8 mouse cellular contexts compared by ENCODE assay signal in the genomic region with DNA sequence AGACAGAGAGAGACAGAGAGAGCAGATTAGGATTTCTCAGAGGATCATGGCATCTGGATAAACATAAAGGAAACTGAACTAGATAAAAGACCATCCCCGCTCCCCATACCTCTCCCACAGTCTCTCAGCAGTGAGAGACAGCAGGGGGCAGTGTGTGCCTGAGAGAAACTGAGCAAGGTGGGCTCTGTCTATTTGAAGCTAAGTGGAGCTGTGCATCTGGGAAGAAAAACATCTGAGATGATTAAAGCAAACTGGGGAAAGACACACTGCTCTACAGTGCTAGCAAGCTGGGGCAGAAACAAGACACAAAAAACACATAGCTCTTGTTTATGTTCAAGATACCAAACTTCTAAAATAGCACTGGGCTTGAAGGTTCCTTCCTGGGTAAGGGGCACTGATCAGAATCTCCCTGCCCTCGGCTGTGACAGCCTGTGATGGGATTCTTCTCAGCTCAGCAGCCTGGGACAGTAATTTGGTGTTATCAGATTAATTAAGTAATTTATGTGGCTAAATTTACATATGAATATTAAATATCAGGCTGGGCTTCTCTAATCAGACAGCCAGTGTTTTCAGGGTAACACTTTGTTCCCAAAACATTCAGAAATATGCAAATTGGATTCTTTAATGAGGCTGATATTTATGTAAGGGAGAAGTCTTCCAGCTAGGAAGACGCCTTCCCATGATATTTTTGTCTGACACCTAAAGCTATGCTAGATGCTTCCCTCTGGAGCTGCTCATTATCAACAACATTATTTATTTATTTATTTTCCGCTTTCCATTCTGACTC.
DNase-seq lines count a peak whose midpoint lies in the region; ATAC-seq and TF ChIP-seq lines count a peak whose summit lies in the region.

No protein-coding gene starts in this region.

- H3K27me3 ChIP-seq in kidney, embryonic 14.5 days (ENCODE audit: control insufficient read depth, insufficient read depth, low read length): no peaks in the 10 kb centered on the region
- H3K27me3 ChIP-seq in Patski: no peaks in the 10 kb centered on the region
- H3K27me3 ChIP-seq in forebrain, postnatal 0 days (ENCODE audit: insufficient read depth, low read length): no peaks in the 10 kb centered on the region
- no peaks in the 10 kb centered on the region for H3K27me3 ChIP-seq in midbrain, postnatal 0 days (ENCODE audit: insufficient read depth, low read length)

- H3K4me1 ChIP-seq in kidney, embryonic 14.5 days (ENCODE audit: control insufficient read depth, insufficient read depth, low read length): no peaks in the 10 kb centered on the region
- peaks cover 2% of the 10 kb centered on the region; the same call in 1 of the 2 replicates for H3K4me1 ChIP-seq in forebrain, postnatal 0 days (ENCODE audit: insufficient read depth)
- no peaks in the 10 kb centered on the region for H3K4me1 ChIP-seq in midbrain, postnatal 0 days (ENCODE audit: insufficient read depth, low read length)

- H3K4me2 ChIP-seq in kidney, embryonic 14.5 days (replicated peaks; ENCODE audit: low read depth, low read length): no peak overlapping the region
- H3K4me2 ChIP-seq in forebrain, postnatal 0 days (ENCODE audit: low read depth): no peak overlapping the region
- H3K4me2 ChIP-seq in midbrain, postnatal 0 days (ENCODE audit: low read depth, low read length, poor library complexity, severe bottlenecking): no peak overlapping the region

- CTCF ChIA-PET in Patski (lab: Charles Lee): interaction anchor here (0.9 to 1.4 kb wide), 3 partner anchors 9 to 257 kb away, joined by 3 to 4 read pairs (median 3); no protein-coding TSS in a partner anchor

- in situ Hi-C loops in Patski (cut with MboI; ENCODE audit: low pct_unique_long_range_greater_than_20kb): loop anchor here (25.0 kb wide), 1 partner anchor 476 kb away; no protein-coding TSS in a partner anchor

- TF ChIP-seq CTCF in Patski (IDR thresholded peaks at IDR 0.05): peak; percentile 48
- peak; percentile 66 for TF ChIP-seq CTCF in forebrain, postnatal 0 days (IDR thresholded peaks at IDR 0.05; ENCODE audit: low read depth)
- TF ChIP-seq CTCF in midbrain, postnatal 0 days (IDR thresholded peaks at IDR 0.05): peak; percentile 76

- no peaks in the 10 kb centered on the region for H3K9me3 ChIP-seq in kidney, embryonic 14.5 days (ENCODE audit: control insufficient read depth, low read length)
- H3K9me3 ChIP-seq in forebrain, postnatal 0 days (ENCODE audit: low read length): no peaks in the 10 kb centered on the region
- no peaks in the 10 kb centered on the region for H3K9me3 ChIP-seq in midbrain, postnatal 0 days (ENCODE audit: low read length)

- no peak overlapping the region for H3K4me3 ChIP-seq in kidney, embryonic 14.5 days (ENCODE audit: low read length)
- H3K4me3 ChIP-seq in forebrain, postnatal 0 days (ENCODE audit: low read depth, low read length): no peak overlapping the region
- no peak overlapping the region for H3K4me3 ChIP-seq in midbrain, postnatal 0 days (ENCODE audit: low read depth, low read length)

- 0 out of 2 replicates have a peak, but pooled peaks have one; percentile 9 for ATAC-seq in kidney, embryonic 14.5 days (ENCODE audit: low FRiP score, low TSS enrichment)
- no peak for ATAC-seq in Patski
- peak; percentile 50 for ATAC-seq in forebrain, postnatal 0 days
- ATAC-seq in midbrain, postnatal 0 days (ENCODE audit: low FRiP score): 0 out of 2 replicates have a peak, but pooled peaks have one; percentile 31

- no peak for DNase-seq in kidney, adult 8-10 months
- DNase-seq in Patski (ENCODE audit: low read depth, low spot score): no peak
- peak; percentile 46 for DNase-seq in forebrain, postnatal 0 days
- DNase-seq in midbrain, postnatal 0 days (ENCODE audit: low spot score): peak; percentile 56
- no peak for DNase-seq in testis, postnatal 14 days (ENCODE audit: low spot score)
- DNase-seq in urinary bladder, postnatal 10 days (ENCODE audit: low spot score): no peak
- DNase-seq in adrenal gland, postnatal 4 days (ENCODE audit: low spot score in 2 of 2): no peak

- POLR2A ChIA-PET in Patski (lab: Charles Lee): interaction anchor here (0.6 kb wide), 1 partner anchor 370 kb away, joined by 3 read pairs; no protein-coding TSS in a partner anchor

- H3K36me3 ChIP-seq in kidney, embryonic 14.5 days (ENCODE audit: control insufficient read depth, insufficient read depth, low read length): no peaks in the 10 kb centered on the region
- H3K36me3 ChIP-seq in forebrain, postnatal 0 days (ENCODE audit: insufficient read depth): no peaks in the 10 kb centered on the region
- H3K36me3 ChIP-seq in midbrain, postnatal 0 days (ENCODE audit: insufficient read depth, low read length): 0 out of 2 replicates have a peak, but pooled peaks cover 2% of the 10 kb centered on the region

- H3K9ac ChIP-seq in kidney, embryonic 14.5 days (ENCODE audit: low read depth, low read length): no peak overlapping the region
- H3K9ac ChIP-seq in forebrain, postnatal 0 days: no peak overlapping the region
- H3K9ac ChIP-seq in midbrain, postnatal 0 days (replicated peaks; ENCODE audit: low read length, poor library complexity, severe bottlenecking): no peak overlapping the region

- H3K27ac ChIP-seq in kidney, embryonic 14.5 days (ENCODE audit: low read depth, low read length): no peak overlapping the region
- no peak overlapping the region for H3K27ac ChIP-seq in forebrain, postnatal 0 days (ENCODE audit: low read depth, low read length)
- H3K27ac ChIP-seq in midbrain, postnatal 0 days (ENCODE audit: low read depth, low read length): no peak overlapping the region

- 63% methylated on average over 4 of the region's 4 CpGs for WGBS in kidney, embryonic 14.5 days
- WGBS in forebrain, postnatal 0 days: 17% methylated on average over 4 of the region's 4 CpGs
- WGBS in midbrain, postnatal 0 days: 30% methylated on average over 4 of the region's 4 CpGs

Comparison
In these comparisons a context has a peak if more than half of its experiments do, and no peak if none do; other contexts are left out.
1. DNase-seq: peak in forebrain, postnatal 0 days (single experiment) and midbrain, postnatal 0 days (single experiment); none in kidney, adult 8-10 months (0 of 2), Patski (single experiment), testis, postnatal 14 days (single experiment), urinary bladder, postnatal 10 days (single experiment) and adrenal gland, postnatal 4 days (0 of 2).
2. Peak in every context shown above with its lines, with median percentiles within 50 percentile points of each other: CTCF ChIP-seq.